Mouse (Mus musculus): Measurements from ENCODE around the gene Mfap3.

- TF ChIP-seq CTCF (IDR thresholded peaks at IDR 0.05; ENCODE audit: low read depth, low read length) (no peak), GATA1 (IDR thresholded peaks at IDR 0.05; ENCODE audit: borderline replicate concordance, low read length) (no peak), TAL1 (conservative IDR thresholded peaks at IDR 0.05; ENCODE audit: low read depth, low read length) (no peak), POLR2AphosphoS5 (IDR thresholded peaks at IDR 0.05; ENCODE audit: insufficient replicate concordance, low read depth, low read length) (no peak)
Measured at GRCm38 (mm10) chr11:57524597-57524996, 6.1 kb downstream of the Mfap3 start.

Data from G1E (cell line).